Mouse (Mus musculus) embryonic fibroblast, embryonic 13.5 days (primary cell): ENCODE data around the gene Gmcl1.

Experiments used
- CTCF ChIP-seq: IDR thresholded peaks from 2 replicates; pipeline ENCODE4 v1.5.1; 2011; ENCODE audit warnings: mild to moderate bottlenecking, control low read depth, low read length, moderate library complexity, borderline replicate concordance; ENCODE audit not compliant: insufficient read depth
- POLR2A ChIP-seq: IDR thresholded peaks from 2 replicates; pipeline ENCODE4 v1.6.1; 2011; ENCODE audit warnings: low read depth, mild to moderate bottlenecking, control low read depth, low read length, moderate library complexity

DNA sequence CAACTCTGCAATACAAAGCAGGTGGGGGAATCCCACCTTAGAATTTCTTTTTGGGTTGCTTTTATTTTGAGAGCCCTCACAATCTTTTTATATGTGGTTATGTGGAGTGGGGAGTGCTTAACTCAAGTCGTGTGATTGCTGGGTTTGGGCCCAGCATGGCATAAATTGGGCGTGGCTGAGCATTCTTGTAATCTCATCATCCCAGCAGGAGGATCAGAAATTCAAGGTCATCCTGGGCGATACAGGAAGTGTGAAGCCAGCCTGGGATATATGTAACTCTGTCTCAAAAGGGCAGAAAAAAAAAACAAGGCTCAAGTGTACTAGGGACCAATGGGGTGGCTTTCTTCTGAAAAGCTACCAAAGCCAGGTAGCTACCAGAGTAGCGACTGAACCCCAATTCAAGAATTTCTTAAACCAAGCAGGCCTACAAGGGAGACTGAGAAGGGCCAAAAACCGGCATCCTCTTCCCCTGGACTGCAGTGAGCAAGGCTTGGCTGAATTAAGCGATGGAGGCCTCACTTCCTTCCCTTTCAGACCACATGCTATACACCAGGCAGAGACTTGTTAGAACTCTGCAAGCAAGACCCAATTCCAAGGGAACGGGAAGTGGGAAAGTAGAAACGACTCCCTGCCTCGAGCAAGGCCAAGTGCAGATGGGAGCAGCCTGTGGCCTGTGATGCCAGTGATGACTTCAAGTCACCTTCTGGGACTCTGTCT lies 72.9 kb downstream of the Gmcl1 start:
- no peak for TF ChIP-seq POLR2A
- TF ChIP-seq CTCF = no peak
